Mouse (Mus musculus): ENCODE measurements around the gene B3gnt8. TPM values are rescaled to one million over a fixed set of nuclear protein-coding genes. Genes with fewer than 3 reads are reported as not detected.
A peak's percentile ranks its signal among the peaks of the same experiment; 100 is the strongest.

The B3gnt8 gene
- total RNA-seq, 1 experiment from 2014 or later: 9.2 TPM

- peak; percentile 72 for ATAC-seq (replicated peaks; ENCODE audit: insufficient number of reproducible peaks, low FRiP score, low TSS enrichment, poor library complexity, severe bottlenecking)
Measured at GRCm38 (mm10) chr7:25680514-25681258, 54.2 kb downstream of the B3gnt8 start, which contains the start of gene B9d2. B9d2 (plus strand) TSS chr7:25680780.

GRCm38 (mm10) chr7:25681341-25682231, 55.1 kb downstream of the B3gnt8 start:
- no peak for ATAC-seq (replicated peaks; ENCODE audit: insufficient number of reproducible peaks, low FRiP score, low TSS enrichment, poor library complexity, severe bottlenecking)

GRCm38 (mm10) chr7:25683474-25684180, 57.2 kb downstream of the B3gnt8 start:
- ATAC-seq (replicated peaks; ENCODE audit: insufficient number of reproducible peaks, low FRiP score, low TSS enrichment, poor library complexity, severe bottlenecking): peak; percentile 26

GRCm38 (mm10) chr7:25684659-25685058, 58.2 kb downstream of the B3gnt8 start:
- ATAC-seq (replicated peaks; ENCODE audit: insufficient number of reproducible peaks, low FRiP score, low TSS enrichment, poor library complexity, severe bottlenecking): no peak

Other genes starting within 250 kb of the B3gnt8 start
- gene Lipe, start 227.9 kb upstream of the B3gnt8 start, total RNA-seq (2017): 19.5 to 19.9 TPM (median 19.7 TPM) in 3 replicates
- not detected in 3 replicates for gene Cxcl17, start 213.8 kb upstream of the B3gnt8 start, total RNA-seq (2017)
- gene Ceacam1, start 149.1 kb upstream of the B3gnt8 start, total RNA-seq (2017): 207 to 253 TPM (median 236 TPM) in 3 replicates
- 0.78 TPM in 1 of 3 replicates, not detected in the others for gene Ceacam2, start 86.8 kb upstream of the B3gnt8 start, total RNA-seq (2017)
- gene Erich4, start 10.8 kb upstream of the B3gnt8 start, total RNA-seq (2017): not detected in 3 replicates
- gene Dmac2, start 7.2 kb upstream of the B3gnt8 start, total RNA-seq (2017): 37.9 to 60.2 TPM (median 48.5 TPM) in 3 replicates
- gene Bckdha, start 32.3 kb downstream of the B3gnt8 start, total RNA-seq (2017): 21.4 to 28.0 TPM (median 26.7 TPM) in 3 replicates
- gene Exosc5, start 32.5 kb downstream of the B3gnt8 start, total RNA-seq (2017): 20.9 to 26.6 TPM (median 23.0 TPM) in 3 replicates
- gene Tmem91, start 48.5 kb downstream of the B3gnt8 start, total RNA-seq (2017): 0.29 to 1.2 TPM (median 0.96 TPM) in 3 replicates
- 29.3 to 50.4 TPM (median 44.2 TPM) in 3 replicates for gene B9d2, start 54.1 kb downstream of the B3gnt8 start, total RNA-seq (2017)
- gene Tgfb1, start 60.3 kb downstream of the B3gnt8 start, total RNA-seq (2017): 59.4 to 115 TPM (median 71.4 TPM) in 3 replicates
- gene Ccdc97, start 92.4 kb downstream of the B3gnt8 start, total RNA-seq (2017): 33.9 to 38.4 TPM (median 36.5 TPM) in 3 replicates
- gene Hnrnpul1, start 128.1 kb downstream of the B3gnt8 start, total RNA-seq (2017): 116 to 171 TPM (median 131 TPM) in 3 replicates
- 4.9 to 6.4 TPM (median 5.8 TPM) in 3 replicates for gene Axl, start 162.1 kb downstream of the B3gnt8 start, total RNA-seq (2017)
- gene Cyp2s1, start 190.3 kb downstream of the B3gnt8 start, total RNA-seq (2017): not detected in 3 replicates